Mouse (Mus musculus): ENCODE measurements at regions not wholly inside any gene's neighbourhood (a gene's known extent, or its start where the extent isn't known, plus 50 kb on each side); places are given as distances from the start of the nearest gene placed in this dataset.

GRCm38 (mm10) chr3:42514922-42515593, 772.6 kb downstream of the D3Ertd751e start:
- Histone ChIP-seq H3K36me3 (ENCODE audit: control insufficient read depth, insufficient read depth, low read length) (no peaks in the 10 kb centered on the region), H3K79me2 (ENCODE audit: control insufficient read depth, insufficient read depth, low read length) (no peaks in the 10 kb centered on the region), H3K4me1 (ENCODE audit: control insufficient read depth, insufficient read depth, low read length) (no peaks in the 10 kb centered on the region), H3K27me3 (ENCODE audit: control insufficient read depth, insufficient read depth, low read length) (no peaks in the 10 kb centered on the region), H3K9ac (ENCODE audit: low read depth, low read length) (no peak overlapping the region), H3K4me3 (ENCODE audit: insufficient read depth, low read depth, low read length) (no peak overlapping the region), H3K27ac (replicated peaks; ENCODE audit: insufficient read depth, low read depth, low read length) (no peak overlapping the region)
- DNase-seq (ENCODE audit: extremely low read depth, low read depth, low spot score), result no peak
- WGBS, result 88% methylated on average over 3 of the region's 3 CpGs
- no peak for TF ChIP-seq POLR2A (IDR thresholded peaks at IDR 0.05; ENCODE audit: extremely low read depth, insufficient read depth, low read length)

GRCm38 (mm10) chr3:42516286-42516685, 773.9 kb downstream of the D3Ertd751e start:
- DNase-seq (ENCODE audit: extremely low read depth, low read depth, low spot score), result no peak
- TF ChIP-seq CTCF (IDR thresholded peaks at IDR 0.05; ENCODE audit: low read depth, low read length) (no peak), POLR2A (IDR thresholded peaks at IDR 0.05; ENCODE audit: extremely low read depth, insufficient read depth, low read length) (no peak)
- Histone ChIP-seq H3K27me3 (ENCODE audit: control insufficient read depth, insufficient read depth, low read length) (no peaks in the 10 kb centered on the region), H3K9ac (ENCODE audit: low read depth, low read length) (no peak overlapping the region), H3K36me3 (ENCODE audit: control insufficient read depth, insufficient read depth, low read length) (no peaks in the 10 kb centered on the region), H3K4me1 (ENCODE audit: control insufficient read depth, insufficient read depth, low read length) (no peaks in the 10 kb centered on the region), H3K79me2 (ENCODE audit: control insufficient read depth, insufficient read depth, low read length) (no peaks in the 10 kb centered on the region), H3K27ac (replicated peaks; ENCODE audit: insufficient read depth, low read depth, low read length) (no peak overlapping the region), H3K4me3 (ENCODE audit: insufficient read depth, low read depth, low read length) (no peak overlapping the region)
- 82% methylated on average over 2 of the region's 2 CpGs for WGBS

- Histone ChIP-seq H3K9ac (ENCODE audit: low read depth, low read length) (no peak overlapping the region), H3K27me3 (ENCODE audit: control insufficient read depth, insufficient read depth, low read length) (no peaks in the 10 kb centered on the region), H3K79me2 (ENCODE audit: control insufficient read depth, insufficient read depth, low read length) (no peaks in the 10 kb centered on the region), H3K4me1 (ENCODE audit: control insufficient read depth, insufficient read depth, low read length) (no peaks in the 10 kb centered on the region), H3K4me3 (ENCODE audit: insufficient read depth, low read depth, low read length) (no peak overlapping the region), H3K36me3 (ENCODE audit: control insufficient read depth, insufficient read depth, low read length) (no peaks in the 10 kb centered on the region), H3K27ac (replicated peaks; ENCODE audit: insufficient read depth, low read depth, low read length) (no peak overlapping the region)
- 91% methylated on average over 4 of the region's 4 CpGs for WGBS
- DNase-seq (ENCODE audit: extremely low read depth, low read depth, low spot score), result no peak
- TF ChIP-seq POLR2A (IDR thresholded peaks at IDR 0.05; ENCODE audit: extremely low read depth, insufficient read depth, low read length) (no peak), CTCF (IDR thresholded peaks at IDR 0.05; ENCODE audit: low read depth, low read length) (no peak)
These were observed 789.0 kb downstream of the D3Ertd751e start for GRCm38 (mm10) chr3:42531397-42531796.

- no peaks in the 10 kb centered on the region; the same call in 1 of the 2 replicates for H3K27me3 ChIP-seq (ENCODE audit: control insufficient read depth, insufficient read depth, low read length)
These were observed 824.3 kb downstream of the D3Ertd751e start for GRCm38 (mm10) chr3:42566731-42567130.

GRCm38 (mm10) chr3:42570364-42571024, 828.1 kb downstream of the D3Ertd751e start:
- no peak overlapping the region for H3K27ac ChIP-seq (replicated peaks; ENCODE audit: insufficient read depth, low read depth, low read length)
- TF ChIP-seq CTCF (IDR thresholded peaks at IDR 0.05; ENCODE audit: low read depth, low read length) (no peak), POLR2A (IDR thresholded peaks at IDR 0.05; ENCODE audit: extremely low read depth, insufficient read depth, low read length) (no peak)
- 79% methylated on average over 3 of the region's 3 CpGs for WGBS
- no peaks in the 10 kb centered on the region for H3K27me3 ChIP-seq (ENCODE audit: control insufficient read depth, insufficient read depth, low read length)
- H3K36me3 ChIP-seq (ENCODE audit: control insufficient read depth, insufficient read depth, low read length), result no peaks in the 10 kb centered on the region
- DNase-seq (ENCODE audit: extremely low read depth, low read depth, low spot score), result no peak
- H3K4me1 ChIP-seq (ENCODE audit: control insufficient read depth, insufficient read depth, low read length), result no peaks in the 10 kb centered on the region
- no peak overlapping the region for H3K4me3 ChIP-seq (ENCODE audit: insufficient read depth, low read depth, low read length)
- H3K79me2 ChIP-seq (ENCODE audit: control insufficient read depth, insufficient read depth, low read length), result no peaks in the 10 kb centered on the region
- no peak overlapping the region for H3K9ac ChIP-seq (ENCODE audit: low read depth, low read length)

More at GRCm38 (mm10) chr3:42566731-42567130, 824.3 kb downstream of the D3Ertd751e start:
- DNase-seq (ENCODE audit: extremely low read depth, low read depth, low spot score), result no peak
- no peaks in the 10 kb centered on the region for H3K4me1 ChIP-seq (ENCODE audit: control insufficient read depth, insufficient read depth, low read length)
- no peaks in the 10 kb centered on the region for H3K79me2 ChIP-seq (ENCODE audit: control insufficient read depth, insufficient read depth, low read length)
- H3K9ac ChIP-seq (ENCODE audit: low read depth, low read length), result no peak overlapping the region
- whole genome bisulfite sequencing, result 77% methylated on average over 1 of the region's 1 CpGs
- no peak overlapping the region for H3K27ac ChIP-seq (replicated peaks; ENCODE audit: insufficient read depth, low read depth, low read length)
- TF ChIP-seq CTCF (IDR thresholded peaks at IDR 0.05; ENCODE audit: low read depth, low read length) (no peak), POLR2A (IDR thresholded peaks at IDR 0.05; ENCODE audit: extremely low read depth, insufficient read depth, low read length) (no peak)
- no peak overlapping the region for H3K4me3 ChIP-seq (ENCODE audit: insufficient read depth, low read depth, low read length)
- no peaks in the 10 kb centered on the region for H3K36me3 ChIP-seq (ENCODE audit: control insufficient read depth, insufficient read depth, low read length)

GRCm38 (mm10) chr3:42571877-42572459, 829.6 kb downstream of the D3Ertd751e start:
- H3K4me3 ChIP-seq (ENCODE audit: insufficient read depth, low read depth, low read length), result no peak overlapping the region
- 59% methylated on average over 3 of the region's 3 CpGs for WGBS
- no peaks in the 10 kb centered on the region for H3K4me1 ChIP-seq (ENCODE audit: control insufficient read depth, insufficient read depth, low read length)
- TF ChIP-seq POLR2A (IDR thresholded peaks at IDR 0.05; ENCODE audit: extremely low read depth, insufficient read depth, low read length) (no peak), CTCF (IDR thresholded peaks at IDR 0.05; ENCODE audit: low read depth, low read length) (no peak)
- no peaks in the 10 kb centered on the region for H3K79me2 ChIP-seq (ENCODE audit: control insufficient read depth, insufficient read depth, low read length)
- H3K9ac ChIP-seq (ENCODE audit: low read depth, low read length), result no peak overlapping the region
- no peak overlapping the region for H3K27ac ChIP-seq (replicated peaks; ENCODE audit: insufficient read depth, low read depth, low read length)
- DNase-seq (ENCODE audit: extremely low read depth, low read depth, low spot score), result no peak
- no peaks in the 10 kb centered on the region for H3K36me3 ChIP-seq (ENCODE audit: control insufficient read depth, insufficient read depth, low read length)
- H3K27me3 ChIP-seq (ENCODE audit: control insufficient read depth, insufficient read depth, low read length), result no peaks in the 10 kb centered on the region

Data from liver, adult 2 months (tissue).